Mouse (Mus musculus) heart, embryonic 13.5 days (tissue): Measurements from ENCODE around the gene Snrk. TPM values are rescaled to one million over a fixed set of nuclear protein-coding genes. Genes with fewer than 3 reads are reported as not detected.

Experiments
- ATAC-seq: fragments of 200-750 bp; cut with Nextera tagmentation; 2 replicates; pipeline ENCODE4 v1.8.0; 2017; ENCODE audit warnings: moderate TSS enrichment; ENCODE audit not compliant: insufficient number of reproducible peaks, low FRiP score, low TSS enrichment; ENCODE audit errors: extremely low read depth
- H3K27ac ChIP-seq: fragments of 300-500 bp; sonication (generic); replicated peaks from 2 replicates; pipeline ENCODE4 v1.5.1; 2015; ENCODE audit warnings: moderate library complexity, mild to moderate bottlenecking, inconsistent platforms
- H3K27me3 ChIP-seq: fragments of 300-500 bp; sonication (generic); replicated peaks from 2 replicates; pipeline ENCODE4 v1.6.1; 2015; ENCODE audit warnings: mild to moderate bottlenecking, inconsistent platforms
- H3K36me3 ChIP-seq: fragments of 300-500 bp; sonication (generic); 2 replicates; pipeline ENCODE4 v1.6.1; 2015; ENCODE audit warnings: mild to moderate bottlenecking, inconsistent platforms
- H3K4me1 ChIP-seq: fragments of 300-500 bp; sonication (generic); 2 replicates; pipeline ENCODE4 v1.6.1; 2015; ENCODE audit warnings: inconsistent platforms
- H3K4me2 ChIP-seq: fragments of 300-500 bp; sonication (generic); 2 replicates; pipeline ENCODE4 v1.6.1; 2015; ENCODE audit warnings: inconsistent platforms, mild to moderate bottlenecking, moderate library complexity
- H3K4me3 ChIP-seq: fragments of 300-500 bp; sonication (generic); 2 replicates; pipeline ENCODE4 v1.5.1; 2015; ENCODE audit warnings: moderate library complexity, mild to moderate bottlenecking, inconsistent platforms
- H3K9ac ChIP-seq: fragments of 300-500 bp; sonication (generic); 2 replicates; pipeline ENCODE4 v1.6.1; 2015; ENCODE audit warnings: inconsistent platforms, mild to moderate bottlenecking, moderate library complexity
- H3K9me3 ChIP-seq: fragments of 300-500 bp; sonication (generic); 2 replicates; pipeline ENCODE4 v1.6.1; 2016; ENCODE audit warnings: inconsistent platforms
- WGBS: fragments of 180-500 bp; shearing (Covaris S2); methylation state at CpG from one replicate; pipeline ENCODE4 v1.1.7; 2015; ENCODE audit warnings: mixed read lengths; 5-methylcytosine and 5-hydroxymethylcytosine counted together
- polyA plus RNA-seq: library from polyadenylated mRNA; unstranded; fragments of >200 nt; fragmentation: Nextera tagmentation; extraction: Ambion mirVana; gene quantifications from 2 replicates; pipeline ENCODE4 v1.2.1, GENCODE M21; 2015

The Snrk gene
- polyA plus RNA-seq, 1 experiment from 2014 or later = 38.0 TPM

DNA sequence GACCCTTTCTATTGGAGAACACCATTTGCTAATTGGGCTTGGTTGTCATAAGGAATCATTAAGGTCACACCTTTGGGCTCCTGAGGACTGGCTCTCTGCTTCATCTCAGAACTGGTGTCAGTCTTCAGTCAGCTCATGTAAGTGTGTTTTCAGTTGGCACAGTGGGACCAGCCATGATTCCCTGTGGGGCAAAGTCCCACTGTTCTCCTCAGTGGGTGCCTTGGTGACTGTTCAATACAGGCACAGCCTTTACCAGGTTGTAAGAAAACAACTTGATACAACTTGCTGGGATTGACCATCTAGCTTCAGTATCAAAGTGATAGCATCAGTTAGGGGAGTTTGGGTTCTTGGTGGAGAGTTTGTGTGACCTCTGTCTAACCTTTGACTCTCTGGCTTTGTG, 28.6 kb downstream of the Snrk start:
- Histone ChIP-seq H3K4me2 (no peak overlapping the region), H3K27ac (no peak overlapping the region), H3K4me1 (peaks cover 39% of the 10 kb centered on the region), H3K9me3 (0 out of 2 replicates have a peak, but pooled peaks cover 4% of the 10 kb centered on the region), H3K36me3 (peaks cover 30% of the 10 kb centered on the region), H3K9ac (no peak overlapping the region), H3K4me3 (no peak overlapping the region), H3K27me3 (no peaks in the 10 kb centered on the region)
- no peak for ATAC-seq

DNA sequence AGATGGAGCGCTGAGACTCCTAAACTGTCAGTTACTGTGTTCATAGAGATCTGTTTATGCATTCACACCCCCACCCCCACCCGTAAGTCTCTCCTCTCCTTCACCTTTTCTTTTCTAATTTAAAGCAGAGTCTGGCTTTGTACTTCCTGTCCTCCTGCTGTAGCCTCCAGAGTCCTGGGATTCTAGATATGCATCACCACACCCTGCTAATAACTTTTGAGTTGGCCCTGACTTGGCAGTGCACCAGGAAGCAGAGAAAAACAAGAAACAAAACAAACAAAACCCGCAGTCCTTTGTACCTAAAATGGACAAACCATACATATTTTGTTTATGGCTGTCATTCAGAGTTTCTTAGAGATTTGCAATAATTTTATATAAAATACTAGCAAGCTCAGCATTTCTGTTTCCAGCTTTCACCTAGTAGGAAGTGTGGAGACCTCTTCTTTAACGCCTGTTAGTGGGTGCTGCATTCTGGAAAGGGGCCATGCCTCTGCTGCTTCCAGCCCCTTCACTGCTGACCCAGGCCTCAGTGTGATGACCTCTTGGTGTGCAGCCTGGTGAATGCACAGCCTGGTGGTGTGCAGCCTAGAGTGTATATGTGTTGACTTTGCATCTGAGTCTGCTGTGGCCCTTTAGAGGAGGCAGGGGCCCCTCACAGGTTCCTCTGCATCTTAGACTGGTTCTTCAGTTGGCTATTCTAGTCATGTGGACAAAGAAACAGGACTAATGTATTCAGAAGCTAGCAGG, 29.2 kb downstream of the Snrk start:
- ATAC-seq = no peak
- WGBS = 83% methylated on average over 4 of the region's 4 CpGs

GRCm38 (mm10) chr9:122148356-122148755, 31.3 kb downstream of the Snrk start:
- no peak for ATAC-seq
- peaks cover 38% of the 10 kb centered on the region for H3K4me1 ChIP-seq
- H3K9me3 ChIP-seq = 0 out of 2 replicates have a peak, but pooled peaks cover 4% of the 10 kb centered on the region
- no peak overlapping the region for H3K4me3 ChIP-seq
- no peaks in the 10 kb centered on the region for H3K27me3 ChIP-seq
- no peak overlapping the region for H3K9ac ChIP-seq
- H3K27ac ChIP-seq = no peak overlapping the region
- peaks cover 36% of the 10 kb centered on the region for H3K36me3 ChIP-seq
- 91% methylated on average over 3 of the region's 3 CpGs for WGBS
- H3K4me2 ChIP-seq = no peak overlapping the region

More for the DNA sequence above, 29.2 kb downstream of the Snrk start:
- Histone ChIP-seq H3K36me3 (peaks cover 29% of the 10 kb centered on the region), H3K4me1 (peaks cover 39% of the 10 kb centered on the region), H3K27me3 (no peaks in the 10 kb centered on the region), H3K4me2 (no peak overlapping the region), H3K9me3 (0 out of 2 replicates have a peak, but pooled peaks cover 4% of the 10 kb centered on the region), H3K9ac (no peak overlapping the region), H3K4me3 (no peak overlapping the region), H3K27ac (no peak overlapping the region; the same call in 1 of the 2 replicates)

DNA sequence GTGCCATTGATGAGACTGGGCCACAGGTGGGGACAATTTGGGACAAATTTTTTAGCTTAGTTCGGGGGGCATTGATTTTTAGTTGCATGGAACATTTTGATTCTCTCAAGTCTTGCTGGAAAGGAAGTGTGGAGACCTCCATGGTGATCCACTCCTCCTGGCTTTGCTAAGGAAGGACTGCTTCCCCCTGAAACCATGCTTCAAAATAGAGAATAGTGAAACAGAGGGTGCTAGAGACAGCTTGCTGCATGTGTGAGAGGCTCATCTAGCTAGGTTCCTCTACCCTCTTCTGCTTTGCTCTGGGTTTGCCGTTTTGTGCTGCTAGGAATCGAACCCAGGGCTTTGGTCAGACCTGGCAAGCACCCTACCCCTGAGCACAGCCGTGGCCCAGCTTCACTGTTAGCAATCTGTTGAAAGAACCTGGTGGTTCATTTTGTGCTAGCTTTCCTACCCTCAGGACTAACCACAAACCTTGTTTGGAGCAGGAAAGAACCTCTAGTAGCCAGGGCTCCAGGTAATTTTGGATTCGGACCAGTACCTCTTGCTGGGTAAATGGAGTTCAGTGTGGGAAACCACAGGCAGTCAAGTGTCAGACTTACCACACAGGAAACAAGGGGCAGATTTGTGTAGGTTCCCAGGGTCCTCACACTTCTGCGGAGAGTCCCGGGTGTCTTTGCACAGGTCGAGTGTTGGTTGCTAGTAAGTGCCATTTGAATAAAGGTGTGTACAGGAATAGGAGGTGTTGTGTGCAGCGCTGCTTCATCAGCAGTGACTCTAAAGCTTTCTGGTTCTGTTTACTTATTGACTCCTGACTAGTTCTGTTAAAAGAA, 33.1 kb downstream of the Snrk start:
- Histone ChIP-seq H3K9ac (no peak overlapping the region), H3K4me1 (peaks cover 51% of the 10 kb centered on the region), H3K27ac (no peak overlapping the region), H3K27me3 (no peaks in the 10 kb centered on the region), H3K4me3 (no peak overlapping the region), H3K9me3 (no peaks in the 10 kb centered on the region), H3K4me2 (no peak overlapping the region), H3K36me3 (peaks cover 28% of the 10 kb centered on the region)
- WGBS = 84% methylated on average over 9 of the region's 9 CpGs
- no peak for ATAC-seq

DNA sequence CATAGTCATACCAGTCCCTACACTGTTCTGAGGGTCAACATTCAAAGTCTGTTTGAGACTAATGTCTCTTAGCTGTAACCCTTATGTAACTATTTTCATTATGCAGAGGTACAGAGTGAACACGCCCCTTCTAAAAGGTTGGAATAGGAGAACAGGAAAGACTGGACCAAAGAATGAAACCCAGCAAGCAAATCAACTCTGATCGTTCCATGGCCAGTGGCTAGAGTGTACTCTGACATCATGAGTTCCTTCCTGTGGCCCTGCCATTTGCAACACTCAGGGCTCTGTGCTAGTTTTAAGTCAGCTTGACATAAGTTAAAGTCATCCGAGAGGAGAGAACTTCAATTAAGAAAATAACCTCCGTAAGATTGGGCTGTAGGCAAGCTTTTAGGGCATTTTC, 35.0 kb downstream of the Snrk start:
- peaks cover 33% of the 10 kb centered on the region for H3K36me3 ChIP-seq
- H3K4me3 ChIP-seq = no peak overlapping the region
- WGBS = 89% methylated on average over 4 of the region's 4 CpGs
- no peak for ATAC-seq
- no peak overlapping the region for H3K9ac ChIP-seq
- no peaks in the 10 kb centered on the region for H3K27me3 ChIP-seq
- H3K9me3 ChIP-seq = no peaks in the 10 kb centered on the region
- no peak overlapping the region for H3K4me2 ChIP-seq
- peaks cover 44% of the 10 kb centered on the region for H3K4me1 ChIP-seq
- H3K27ac ChIP-seq = no peak overlapping the region

DNA sequence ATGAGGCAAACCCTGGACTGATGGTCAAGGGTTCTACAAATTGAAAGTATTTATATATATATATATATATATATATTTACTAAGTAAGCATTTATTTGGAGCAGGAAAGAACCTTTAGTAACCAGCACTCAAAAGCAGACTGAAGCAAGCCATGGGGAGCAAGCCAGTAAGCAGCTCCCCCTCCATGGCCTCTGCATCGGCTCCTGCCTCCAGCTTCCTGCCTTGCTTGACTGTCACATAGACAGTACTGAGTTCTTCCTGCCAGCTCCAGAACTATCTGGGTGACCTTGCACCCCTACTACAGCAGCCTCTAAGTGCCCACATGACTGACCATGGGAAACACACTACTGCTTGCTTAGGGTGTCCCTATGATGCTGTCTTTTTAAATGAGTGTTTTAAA, 35.4 kb downstream of the Snrk start:
- H3K9ac ChIP-seq = no peak overlapping the region
- no peak for ATAC-seq
- H3K4me1 ChIP-seq = peaks cover 49% of the 10 kb centered on the region
- no peaks in the 10 kb centered on the region for H3K27me3 ChIP-seq
- H3K27ac ChIP-seq = no peak overlapping the region
- H3K36me3 ChIP-seq = peaks cover 37% of the 10 kb centered on the region
- WGBS = 45% methylated on average over 1 of the region's 1 CpGs
- H3K4me3 ChIP-seq = no peak overlapping the region
- H3K9me3 ChIP-seq = no peaks in the 10 kb centered on the region
- H3K4me2 ChIP-seq = no peak overlapping the region

GRCm38 (mm10) chr9:122153436-122153835, 36.4 kb downstream of the Snrk start:
- H3K36me3 ChIP-seq = peaks cover 47% of the 10 kb centered on the region
- 64% methylated on average over 3 of the region's 3 CpGs for WGBS

GRCm38 (mm10) chr9:122155193-122155592, 38.1 kb downstream of the Snrk start:
- Histone ChIP-seq H3K9ac (no peak overlapping the region), H3K36me3 (peaks cover 54% of the 10 kb centered on the region), H3K4me1 (peaks cover 58% of the 10 kb centered on the region), H3K27me3 (no peaks in the 10 kb centered on the region), H3K4me3 (no peak overlapping the region), H3K4me2 (no peak overlapping the region), H3K27ac (no peak overlapping the region), H3K9me3 (no peaks in the 10 kb centered on the region)
- WGBS = 97% methylated on average over 1 of the region's 1 CpGs
- no peak for ATAC-seq

More at GRCm38 (mm10) chr9:122153436-122153835, 36.4 kb downstream of the Snrk start:
- ATAC-seq = no peak
- H3K27me3 ChIP-seq = no peaks in the 10 kb centered on the region
- H3K4me3 ChIP-seq = no peak overlapping the region
- H3K9ac ChIP-seq = no peak overlapping the region
- H3K4me1 ChIP-seq = peaks cover 58% of the 10 kb centered on the region
- no peak overlapping the region for H3K4me2 ChIP-seq
- no peak overlapping the region for H3K27ac ChIP-seq
- H3K9me3 ChIP-seq = no peaks in the 10 kb centered on the region

DNA sequence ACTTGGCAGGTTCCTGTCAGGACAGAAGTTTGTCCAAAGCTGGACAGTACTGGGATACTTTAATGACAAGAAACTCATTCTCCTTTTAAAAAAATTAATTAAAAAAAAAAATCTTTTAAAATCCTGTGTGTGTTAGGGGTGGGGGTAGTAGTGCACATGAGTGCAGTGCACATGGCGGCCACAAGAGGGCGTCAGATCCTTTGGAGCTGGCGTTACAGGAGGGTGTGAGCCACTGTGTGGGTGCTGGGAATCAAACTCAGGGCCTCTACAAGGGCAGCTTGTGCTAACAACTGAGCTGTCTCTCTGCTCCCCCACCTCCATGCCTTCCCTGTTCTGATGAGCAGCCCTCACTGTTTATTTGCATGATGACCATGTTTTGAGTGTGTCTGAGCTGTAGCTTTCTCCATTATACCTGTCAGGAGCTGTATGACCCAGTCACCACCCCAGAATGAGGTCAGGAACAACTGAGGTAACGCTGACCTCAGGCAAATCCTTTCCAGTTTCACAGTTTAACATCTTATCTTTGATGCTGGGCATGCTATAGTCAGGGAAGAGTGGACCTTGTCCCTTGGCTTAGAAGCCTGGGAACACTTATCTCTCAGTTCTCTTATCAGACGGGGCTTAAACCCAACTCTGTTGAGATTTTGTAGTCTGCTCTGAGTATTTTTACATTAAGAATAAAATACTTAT, 39.5 kb downstream of the Snrk start:
- Histone ChIP-seq H3K9ac (no peak overlapping the region), H3K27ac (no peak overlapping the region), H3K36me3 (peaks cover 63% of the 10 kb centered on the region), H3K4me1 (peaks cover 58% of the 10 kb centered on the region), H3K27me3 (no peaks in the 10 kb centered on the region), H3K4me3 (no peak overlapping the region), H3K4me2 (no peak overlapping the region), H3K9me3 (no peaks in the 10 kb centered on the region)
- no peak for ATAC-seq
- 75% methylated on average over 5 of the region's 5 CpGs for WGBS

GRCm38 (mm10) chr9:122157079-122157441, 40.0 kb downstream of the Snrk start:
- peaks cover 52% of the 10 kb centered on the region for H3K4me1 ChIP-seq
- H3K9me3 ChIP-seq = no peaks in the 10 kb centered on the region
- 91% methylated on average over 14 of the region's 14 CpGs for WGBS
- H3K4me3 ChIP-seq = no peak overlapping the region
- H3K4me2 ChIP-seq = no peak overlapping the region
- ATAC-seq = no peak
- H3K27ac ChIP-seq = no peak overlapping the region
- no peak overlapping the region for H3K9ac ChIP-seq
- peaks cover 58% of the 10 kb centered on the region for H3K36me3 ChIP-seq
- no peaks in the 10 kb centered on the region for H3K27me3 ChIP-seq

DNA sequence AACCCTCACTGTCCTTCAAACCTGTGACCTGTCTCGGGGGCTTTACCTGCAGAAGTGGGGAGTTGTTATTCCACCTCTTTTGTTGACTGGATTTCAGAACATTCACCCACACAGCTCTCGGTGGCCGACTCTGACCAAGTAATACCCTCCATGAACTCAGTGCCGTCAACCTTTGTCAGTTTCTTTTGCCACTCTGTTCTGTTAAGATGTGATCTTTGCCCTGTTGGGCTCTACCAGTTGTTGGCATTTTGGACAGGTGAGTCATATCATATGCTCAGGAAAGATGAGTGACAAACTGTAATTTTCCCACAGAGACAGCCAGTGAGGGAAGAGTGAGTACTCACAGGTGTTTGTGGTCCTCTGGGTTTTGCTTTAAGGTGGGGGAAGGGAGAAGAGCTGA, 47.5 kb downstream of the Snrk start:
- H3K36me3 ChIP-seq = peaks cover 64% of the 10 kb centered on the region
- H3K4me2 ChIP-seq = no peak overlapping the region
- H3K4me1 ChIP-seq = no peaks in the 10 kb centered on the region
- no peaks in the 10 kb centered on the region for H3K27me3 ChIP-seq
- 88% methylated on average over 4 of the region's 4 CpGs for WGBS
- H3K9ac ChIP-seq = no peak overlapping the region
- H3K27ac ChIP-seq = no peak overlapping the region
- no peak overlapping the region for H3K4me3 ChIP-seq
- H3K9me3 ChIP-seq = no peaks in the 10 kb centered on the region
- no peak for ATAC-seq
